Mouse (Mus musculus) C2C12 (cell line): ENCODE results near the gene Klre1.

ENCODE experiments used
- CEBPB ChIP-seq: IDR thresholded peaks from one replicate; pipeline ENCODE4 v1.6.1; 2011; ENCODE audit warnings: low read depth, mild to moderate bottlenecking, control low read depth, moderate library complexity
- CTCF ChIP-seq: IDR thresholded peaks from one replicate; pipeline ENCODE4 v1.5.1; 2011; ENCODE audit not compliant: control insufficient read depth, insufficient read depth, insufficient read length
- FOSL1 ChIP-seq: IDR thresholded peaks from one replicate; pipeline ENCODE4 v1.8.0; 2011; ENCODE audit warnings: mild to moderate bottlenecking, low read length; ENCODE audit not compliant: poor library complexity, insufficient read depth, severe bottlenecking
- MAX ChIP-seq: IDR thresholded peaks from one replicate; pipeline ENCODE4 v1.6.1; 2011; ENCODE audit warnings: mild to moderate bottlenecking, control low read depth
- MYOD1 ChIP-seq: IDR thresholded peaks from one replicate; pipeline ENCODE4 v1.6.1; 2011; ENCODE audit warnings: low read depth; ENCODE audit not compliant: control insufficient read depth, insufficient read length
- MYOG ChIP-seq: IDR thresholded peaks from one replicate; pipeline ENCODE4 v1.6.1; 2011; ENCODE audit not compliant: control insufficient read depth, insufficient read length; ENCODE audit errors: extremely low read depth
- USF1 ChIP-seq: IDR thresholded peaks from one replicate; pipeline ENCODE4 v1.6.1; 2011; ENCODE audit warnings: low read depth, mild to moderate bottlenecking, control low read depth, moderate library complexity

DNA sequence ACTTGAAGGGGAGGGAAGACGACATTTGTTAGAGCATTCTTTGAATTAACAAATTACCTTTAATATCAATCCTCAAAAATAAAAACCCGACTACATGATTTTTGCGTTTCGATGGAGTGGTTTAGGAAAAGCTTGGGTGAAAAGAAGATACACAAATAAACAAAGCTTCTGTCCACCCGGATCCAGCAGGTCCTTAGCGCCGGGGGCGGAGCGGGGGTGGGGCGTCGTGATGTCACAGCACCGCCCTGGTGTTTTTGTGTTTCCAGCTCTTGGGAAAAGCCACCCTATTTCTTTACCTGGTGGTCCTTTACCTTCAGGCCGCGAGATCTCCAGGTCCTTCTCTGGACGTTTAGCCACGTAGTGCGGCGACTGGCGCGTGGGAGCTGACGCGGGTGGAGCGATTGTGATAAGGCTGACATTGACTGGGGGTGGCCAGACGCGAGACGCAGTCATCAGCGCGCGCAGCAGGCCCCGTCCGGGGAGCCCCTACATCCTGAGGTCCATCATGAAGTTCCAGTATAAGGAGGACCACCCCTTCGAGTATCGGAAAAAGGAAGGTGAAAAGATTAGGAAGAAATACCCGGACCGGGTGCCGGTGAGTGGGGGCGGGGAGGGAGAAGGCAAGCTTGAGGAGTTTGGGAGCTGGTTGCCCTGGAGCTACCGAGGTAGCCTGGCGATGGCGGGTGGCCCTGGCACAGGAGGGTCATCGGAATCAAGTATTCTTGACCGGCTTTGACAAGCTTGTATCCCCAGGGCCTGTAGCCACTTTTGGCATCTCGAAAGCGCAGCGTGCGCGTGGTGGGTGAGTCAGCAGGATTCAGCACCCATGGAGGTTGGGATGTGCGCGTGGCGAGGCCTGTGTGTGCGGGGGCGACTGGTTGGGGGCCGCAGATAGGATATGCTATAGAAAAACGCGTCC, 44.5 kb upstream of the Klre1 start, which contains the start of gene Gabarapl1:
- TF ChIP-seq CTCF (no peak), MYOG (no peak), CEBPB (no peak), MYOD1 (no peak), FOSL1 (no peak), MAX (peak; percentile 72), USF1 (no peak)
